Mouse (Mus musculus): ENCODE results near the gene Lefty1. TPM values are rescaled to one million over a fixed set of nuclear protein-coding genes. Genes with fewer than 3 reads are reported as not detected.

The Lefty1 gene
- total RNA-seq (2023): not detected

GRCm38 (mm10) chr1:180934467-180935419, at the start of gene Lefty1:
TSS of gene Lefty1 (plus strand) at chr1:180935022.

GRCm38 (mm10) chr1:180892808-180893207, 42.0 kb upstream of the Lefty1 start, which contains the start of gene Lefty2:
TSS of gene Lefty2 (plus strand) at chr1:180893108.

GRCm38 (mm10) chr1:180904039-180904814, 30.6 kb upstream of the Lefty1 start, which contains the start of gene Pycr2:
TSS of gene Pycr2 (plus strand) at chr1:180904293.

GRCm38 (mm10) chr1:180942166-180943031, 7.6 kb downstream of the Lefty1 start, which contains the start of gene Tmem63a:
TSS of gene Tmem63a (plus strand) at chr1:180942344.

Other genes with a start within 250 kb of the Lefty1 start
- gene Mixl1, start 238.0 kb upstream of the Lefty1 start, total RNA-seq (2023): not detected
- gene Acbd3, start 209.0 kb upstream of the Lefty1 start, total RNA-seq (2023): 47.5 TPM
- 742 TPM for gene H3f3a, start 121.1 kb upstream of the Lefty1 start, total RNA-seq (2023)
- 62.7 TPM for gene Sde2, start 83.9 kb upstream of the Lefty1 start, total RNA-seq (2023)
- not detected for gene Lefty2, start 41.9 kb upstream of the Lefty1 start, total RNA-seq (2023)
- 52.1 TPM for gene Pycr2, start 30.7 kb upstream of the Lefty1 start, total RNA-seq (2023)
- gene Tmem63a, start 7.3 kb downstream of the Lefty1 start, total RNA-seq (2023): 53.5 TPM
- gene Ephx1, start 85.9 kb downstream of the Lefty1 start, total RNA-seq (2023): 59.8 TPM
- gene 9130409I23Rik, start 116.2 kb downstream of the Lefty1 start, total RNA-seq (2023): not detected
- gene Nvl, start 209.2 kb downstream of the Lefty1 start, total RNA-seq (2023): 29.0 TPM
- gene Cnih4, start 209.7 kb downstream of the Lefty1 start, total RNA-seq (2023): 14.5 TPM